ENCODE assay signal across 16 mouse cellular contexts in genomic region chr7:125152281-125152680, GRCm38 (mm10).
"Had no signal": no experiment of that assay in that cellular context is flagged by ENCODE, and none has a peak within 500 bp of the region (broad histone marks: within the 10 kb centered on the region; RNA-seq: fewer than 3 reads in every experiment).

No protein-coding gene starts in this region.

- DNase-seq: retina, postnatal 1 day; right cerebral cortex, adult 18-20 months; right cerebral cortex, postnatal 14 days; right cerebral cortex, postnatal 25 days; right cerebral cortex, postnatal 4 days; spleen, adult 18-20 months; thymus, adult 18-20 months; thymus, adult 2 months; thymus, postnatal 14 days; thymus, postnatal 25 days; thymus, postnatal 36 days; thymus, postnatal 4 days had no signal

- H3K4me3 ChIP-seq: neural tube, embryonic 13.5 days; neural tube, embryonic 15.5 days; stomach, embryonic 15.5 days had no signal

- H3K9me3 ChIP-seq: neural tube, embryonic 13.5 days; neural tube, embryonic 15.5 days; stomach, embryonic 15.5 days had no signal

- H3K27ac ChIP-seq: neural tube, embryonic 13.5 days; neural tube, embryonic 15.5 days; stomach, embryonic 15.5 days; stomach, postnatal 0 days had no signal

- H3K9ac ChIP-seq: neural tube, embryonic 13.5 days; neural tube, embryonic 15.5 days; stomach, embryonic 15.5 days had no signal

- H3K4me1 ChIP-seq: stomach, embryonic 15.5 days had no signal

- H3K27me3 ChIP-seq: neural tube, embryonic 13.5 days; neural tube, embryonic 15.5 days; stomach, embryonic 15.5 days had no signal

- H3K4me2 ChIP-seq: neural tube, embryonic 13.5 days; neural tube, embryonic 15.5 days; stomach, embryonic 15.5 days had no signal

- H3K36me3 ChIP-seq: neural tube, embryonic 13.5 days; neural tube, embryonic 15.5 days; stomach, embryonic 15.5 days had no signal
